19 mouse cellular contexts compared by ENCODE assay signal in genomic region chr5:51829020-51829419, GRCm38 (mm10).
DNase-seq lines count a peak whose midpoint lies in the region; ATAC-seq and TF ChIP-seq lines count a peak whose summit lies in the region.
"Had no signal": no experiment of that assay in that cellular context is flagged by ENCODE, and none has a peak within 500 bp of the region (broad histone marks: within the 10 kb centered on the region; RNA-seq: fewer than 3 reads in every experiment).

No protein-coding gene starts in this region.

- TF ChIP-seq CTCF in hindbrain, postnatal 0 days (IDR thresholded peaks at IDR 0.05; ENCODE audit: low read depth), result no peak
- TF ChIP-seq CTCF in forebrain, postnatal 0 days (IDR thresholded peaks at IDR 0.05; ENCODE audit: low read depth), result no peak

- ATAC-seq in hindbrain, postnatal 0 days, result no peak
- ATAC-seq in hindbrain, embryonic 11.5 days (ENCODE audit: low FRiP score), result no peak
- ATAC-seq in midbrain, embryonic 15.5 days (replicated peaks), result 0 out of 2 replicates have a peak, but pooled peaks have one; percentile 37
- ATAC-seq in liver, embryonic 12.5 days, result peak; percentile 92
- peak; percentile 83 for ATAC-seq in megakaryocyte-erythroid progenitor cell, adult 5-6 weeks (replicated peaks; ENCODE audit: low FRiP score, low TSS enrichment, poor library complexity, severe bottlenecking)
- no peak for ATAC-seq in forebrain, postnatal 0 days
- ATAC-seq: forebrain, embryonic 13.5 days had no signal

- no peaks in the 10 kb centered on the region for H3K4me1 ChIP-seq in hindbrain, postnatal 0 days (ENCODE audit: insufficient read depth, low read length)
- no peaks in the 10 kb centered on the region for H3K4me1 ChIP-seq in hindbrain, embryonic 11.5 days (replicated peaks; ENCODE audit: control insufficient read depth, insufficient read depth, low read length)
- no peaks in the 10 kb centered on the region for H3K4me1 ChIP-seq in midbrain, embryonic 15.5 days
- H3K4me1 ChIP-seq in midbrain, embryonic 10.5 days, result no peaks in the 10 kb centered on the region
- peaks cover 45% of the 10 kb centered on the region for H3K4me1 ChIP-seq in liver, embryonic 12.5 days
- H3K4me1 ChIP-seq in forebrain, postnatal 0 days (ENCODE audit: insufficient read depth), result no peaks in the 10 kb centered on the region
- H3K4me1 ChIP-seq: heart, embryonic 15.5 days had no signal

- no peak overlapping the region for H3K4me3 ChIP-seq in hindbrain, postnatal 0 days (ENCODE audit: low read length)
- H3K4me3 ChIP-seq in hindbrain, embryonic 11.5 days (ENCODE audit: low read depth, low read length), result no peak overlapping the region
- no peak overlapping the region for H3K4me3 ChIP-seq in midbrain, embryonic 15.5 days
- no peak overlapping the region for H3K4me3 ChIP-seq in midbrain, embryonic 10.5 days
- no peak overlapping the region for H3K4me3 ChIP-seq in liver, embryonic 12.5 days
- H3K4me3 ChIP-seq in forebrain, postnatal 0 days (ENCODE audit: low read depth, low read length), result no peak overlapping the region
- H3K4me3 ChIP-seq: forebrain, embryonic 13.5 days; heart, embryonic 15.5 days had no signal

- WGBS in hindbrain, postnatal 0 days, result 71% methylated on average over 5 of the region's 5 CpGs
- WGBS in hindbrain, embryonic 11.5 days, result 89% methylated on average over 5 of the region's 5 CpGs
- WGBS in midbrain, embryonic 15.5 days, result 68% methylated on average over 5 of the region's 5 CpGs
- 82% methylated on average over 5 of the region's 5 CpGs for WGBS in midbrain, embryonic 10.5 days
- WGBS in liver, embryonic 12.5 days (ENCODE audit: insufficient replicate concordance), result 63% methylated on average over 5 of the region's 5 CpGs
- 64% methylated on average over 5 of the region's 5 CpGs for WGBS in forebrain, postnatal 0 days

- H3K27ac ChIP-seq in hindbrain, postnatal 0 days, result no peak overlapping the region
- H3K27ac ChIP-seq in hindbrain, embryonic 11.5 days (ENCODE audit: low read depth, low read length), result no peak overlapping the region
- no peak overlapping the region for H3K27ac ChIP-seq in midbrain, embryonic 15.5 days
- no peak overlapping the region for H3K27ac ChIP-seq in midbrain, embryonic 10.5 days (replicated peaks)
- H3K27ac ChIP-seq in liver, embryonic 12.5 days, result peak overlapping the region; percentile 73
- no peak overlapping the region for H3K27ac ChIP-seq in forebrain, postnatal 0 days (ENCODE audit: low read depth, low read length)
- H3K27ac ChIP-seq: forebrain, embryonic 13.5 days; heart, embryonic 15.5 days had no signal

- H3K9ac ChIP-seq in hindbrain, postnatal 0 days (replicated peaks; ENCODE audit: low read length), result no peak overlapping the region
- no peak overlapping the region for H3K9ac ChIP-seq in hindbrain, embryonic 11.5 days (ENCODE audit: low read depth, low read length)
- no peak overlapping the region for H3K9ac ChIP-seq in midbrain, embryonic 15.5 days
- H3K9ac ChIP-seq in liver, embryonic 12.5 days, result no peak overlapping the region
- no peak overlapping the region for H3K9ac ChIP-seq in forebrain, postnatal 0 days
- H3K9ac ChIP-seq: forebrain, embryonic 13.5 days; heart, embryonic 15.5 days had no signal

- DNase-seq in hindbrain, postnatal 0 days (ENCODE audit: low spot score), result peak; percentile 9
- DNase-seq in hindbrain, embryonic 11.5 days (ENCODE audit: low spot score), result no peak
- no peak for DNase-seq in midbrain, embryonic 10.5 days (ENCODE audit: low spot score)
- DNase-seq in adrenal gland, postnatal 25 days, result no peak
- no peak for DNase-seq in forebrain, postnatal 0 days
- DNase-seq: B cell, adult 2 months; cerebellum, postnatal 10 days; gastrocnemius, postnatal 14 days; heart, postnatal 4 days; kidney, adult 2 months; kidney, postnatal 10 days; right cerebral cortex, postnatal 4 days; thymus, postnatal 14 days had no signal

- H3K4me2 ChIP-seq in hindbrain, postnatal 0 days (ENCODE audit: low read depth, low read length), result no peak overlapping the region
- no peak overlapping the region for H3K4me2 ChIP-seq in hindbrain, embryonic 11.5 days (replicated peaks; ENCODE audit: low read depth, low read length)
- no peak overlapping the region for H3K4me2 ChIP-seq in midbrain, embryonic 15.5 days
- H3K4me2 ChIP-seq in liver, embryonic 12.5 days, result peak overlapping the region; percentile 24
- H3K4me2 ChIP-seq in forebrain, postnatal 0 days (ENCODE audit: low read depth), result no peak overlapping the region
- H3K4me2 ChIP-seq: forebrain, embryonic 13.5 days; heart, embryonic 15.5 days; midbrain, embryonic 11.5 days had no signal

- H3K36me3 ChIP-seq in hindbrain, postnatal 0 days (ENCODE audit: insufficient read depth, low read length), result no peaks in the 10 kb centered on the region
- H3K36me3 ChIP-seq in hindbrain, embryonic 11.5 days (ENCODE audit: control insufficient read depth, insufficient read depth, low read length), result no peaks in the 10 kb centered on the region
- H3K36me3 ChIP-seq in midbrain, embryonic 15.5 days (replicated peaks), result no peaks in the 10 kb centered on the region
- H3K36me3 ChIP-seq in midbrain, embryonic 10.5 days, result no peaks in the 10 kb centered on the region
- H3K36me3 ChIP-seq in liver, embryonic 12.5 days, result no peaks in the 10 kb centered on the region
- H3K36me3 ChIP-seq in forebrain, postnatal 0 days (ENCODE audit: insufficient read depth), result no peaks in the 10 kb centered on the region
- H3K36me3 ChIP-seq: heart, embryonic 15.5 days had no signal

- no peaks in the 10 kb centered on the region for H3K9me3 ChIP-seq in hindbrain, postnatal 0 days (ENCODE audit: low read length)
- H3K9me3 ChIP-seq in hindbrain, embryonic 11.5 days (ENCODE audit: control insufficient read depth, low read length), result no peaks in the 10 kb centered on the region
- H3K9me3 ChIP-seq in midbrain, embryonic 15.5 days, result no peaks in the 10 kb centered on the region
- H3K9me3 ChIP-seq in midbrain, embryonic 10.5 days (replicated peaks), result no peaks in the 10 kb centered on the region
- no peaks in the 10 kb centered on the region for H3K9me3 ChIP-seq in liver, embryonic 12.5 days (replicated peaks)
- H3K9me3 ChIP-seq in forebrain, postnatal 0 days (ENCODE audit: low read length), result no peaks in the 10 kb centered on the region
- H3K9me3 ChIP-seq: forebrain, embryonic 13.5 days; heart, embryonic 15.5 days had no signal

- H3K27me3 ChIP-seq in hindbrain, postnatal 0 days (ENCODE audit: insufficient read depth, low read length), result no peaks in the 10 kb centered on the region
- no peaks in the 10 kb centered on the region for H3K27me3 ChIP-seq in hindbrain, embryonic 11.5 days (ENCODE audit: control insufficient read depth, insufficient read depth, low read length)
- no peaks in the 10 kb centered on the region for H3K27me3 ChIP-seq in midbrain, embryonic 15.5 days (replicated peaks)
- no peaks in the 10 kb centered on the region for H3K27me3 ChIP-seq in midbrain, embryonic 10.5 days (ENCODE audit: low read depth, poor library complexity, severe bottlenecking)
- H3K27me3 ChIP-seq in liver, embryonic 12.5 days (replicated peaks), result no peaks in the 10 kb centered on the region
- H3K27me3 ChIP-seq in forebrain, postnatal 0 days (ENCODE audit: insufficient read depth, low read length), result no peaks in the 10 kb centered on the region
- H3K27me3 ChIP-seq: forebrain, embryonic 13.5 days; heart, embryonic 15.5 days had no signal

Comparison
In these comparisons a context has a peak if more than half of its experiments do, and no peak if none do; other contexts are left out.
1. ATAC-seq: peak in midbrain, embryonic 15.5 days (single experiment), liver, embryonic 12.5 days (single experiment) and megakaryocyte-erythroid progenitor cell, adult 5-6 weeks (single experiment); none in hindbrain, postnatal 0 days (single experiment), hindbrain, embryonic 11.5 days (single experiment) and forebrain, postnatal 0 days (single experiment).